Mouse (Mus musculus) CD8-positive naive resting alpha-beta T cell, adult 57 days (primary cell): ENCODE data around the gene Fam166b. TPM values are rescaled to one million over a fixed set of nuclear protein-coding genes. Genes with fewer than 3 reads are reported as not detected.

Experiments
- total RNA-seq: library from RNA; stranded (reverse); gene quantifications from one replicate; pipeline ENCODE4 v1.2.4, GENCODE M21; 2023

Gene Fam166b
- not detected for total RNA-seq

DNA sequence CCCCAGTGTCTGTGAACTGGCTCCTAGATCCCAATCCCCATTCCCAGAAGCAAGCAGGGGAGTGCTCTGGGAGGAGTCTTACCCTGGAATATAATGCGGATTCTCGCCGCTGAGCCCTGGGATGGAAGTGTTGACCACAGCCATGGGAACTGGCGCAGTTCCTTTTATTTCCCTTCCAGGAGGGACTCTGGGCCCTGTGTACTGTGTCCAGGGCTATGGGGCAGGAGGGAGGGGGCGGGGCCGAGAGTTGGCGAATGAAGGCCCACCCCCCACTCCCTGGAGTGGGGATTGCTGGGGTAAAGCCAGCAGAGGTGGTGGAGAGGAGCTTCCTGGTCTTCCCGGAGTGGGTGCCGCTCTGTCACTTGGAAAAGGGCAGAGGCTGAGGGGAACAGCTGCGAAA is at the start of gene Fam166b:
Gene Fam166b, minus strand, starts transcription at position 189 of the 400 bp plus-strand sequence.

DNA sequence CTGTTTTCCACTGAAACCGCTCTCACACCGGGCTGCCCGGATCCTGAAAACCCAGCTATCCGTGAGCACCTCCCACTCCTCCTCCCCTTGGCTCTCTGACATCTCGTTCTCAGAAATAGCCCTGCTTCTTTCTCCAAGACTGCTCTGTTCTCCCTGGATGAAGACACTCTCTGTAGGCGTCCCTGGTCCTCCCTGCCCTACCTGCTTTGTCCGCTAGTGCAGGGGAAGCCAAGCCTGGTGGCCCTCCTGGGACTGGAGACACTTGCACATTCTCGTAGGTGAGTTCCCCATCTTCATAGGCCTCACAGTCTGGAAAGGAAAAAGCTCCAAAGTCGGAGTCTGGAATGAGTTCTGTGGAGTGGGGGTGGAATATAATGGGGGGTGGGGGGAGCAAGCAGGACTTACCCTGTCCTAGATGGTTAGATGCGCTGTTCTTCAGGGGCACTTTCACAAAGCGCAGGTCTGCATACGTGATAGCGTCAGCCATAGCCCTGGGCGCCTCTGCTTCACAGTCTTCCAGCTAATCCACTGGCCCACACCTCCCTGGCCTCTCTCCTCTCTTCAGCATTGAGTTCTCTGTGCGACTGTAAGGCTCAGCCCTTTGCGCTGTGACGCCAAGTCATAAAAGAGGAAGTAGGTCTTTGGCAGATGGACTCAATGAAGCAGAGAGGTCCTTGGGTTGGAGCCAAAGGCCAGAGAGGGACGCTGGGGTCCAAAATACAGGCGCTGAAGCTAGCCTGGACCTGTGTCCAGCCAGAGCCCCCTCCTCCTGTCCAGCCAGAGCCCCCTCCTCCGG is 25.3 kb upstream of the Fam166b start, which contains the start of gene Cd72:
Gene Cd72, minus strand, starts transcription at position 588 of the 796 bp plus-strand sequence.

DNA sequence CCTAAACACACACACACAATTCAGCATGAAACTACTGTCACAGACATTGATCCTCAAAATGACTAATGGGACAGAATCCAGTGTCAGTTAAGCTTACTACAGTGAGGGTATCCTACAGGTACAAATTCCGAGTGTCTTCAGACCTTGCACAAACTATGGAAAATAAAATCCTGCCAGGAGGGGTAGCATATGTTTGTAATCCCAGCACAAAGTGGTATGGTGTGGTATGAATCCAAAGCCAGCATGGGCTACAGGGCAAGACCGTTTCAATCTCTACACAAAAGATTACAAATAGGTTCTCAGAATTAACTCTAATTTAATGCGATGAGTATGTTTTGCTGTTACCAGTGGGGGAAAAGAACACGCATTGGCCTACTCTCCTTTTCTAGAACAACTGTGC is 12.7 kb upstream of the Fam166b start, which contains the start of gene Tesk1:
Gene Tesk1, plus strand, starts transcription at position 301 of the 400 bp plus-strand sequence.

DNA sequence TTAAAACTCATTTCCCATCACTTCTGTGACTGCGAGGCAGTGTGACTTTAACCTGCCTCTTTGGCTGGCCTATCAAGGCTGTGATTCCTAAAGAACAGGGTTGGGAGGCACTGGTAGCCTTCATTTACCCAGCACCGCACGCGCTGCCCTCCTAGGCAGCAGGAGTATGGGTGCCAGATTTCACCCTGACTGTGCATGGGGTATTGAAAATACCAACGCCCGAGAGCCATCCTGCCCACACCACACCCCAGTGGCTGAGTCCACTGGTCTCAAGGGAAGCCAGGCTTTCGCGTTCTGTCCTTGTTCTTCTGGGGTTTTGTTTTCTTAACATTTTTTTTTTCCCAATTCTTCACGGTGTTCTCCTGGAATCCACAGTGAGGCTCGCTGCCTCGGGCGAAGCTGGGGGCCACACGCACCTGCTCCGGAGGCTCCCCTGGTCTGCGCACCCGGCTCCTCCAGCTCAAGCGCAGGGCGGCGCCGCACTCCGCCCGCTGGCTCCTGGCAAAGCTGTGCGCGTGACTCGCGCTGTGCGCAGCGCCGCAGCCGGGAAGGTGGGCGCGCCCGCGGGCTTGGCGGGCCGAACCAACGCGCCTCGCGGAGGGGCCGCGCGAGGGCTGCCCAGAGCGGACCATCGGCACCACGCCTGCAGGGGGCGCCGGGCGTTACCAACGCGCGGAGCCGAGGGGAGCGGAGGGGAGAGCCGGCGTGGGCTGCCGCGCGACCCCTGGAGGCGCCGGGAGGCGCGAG is 47.4 kb downstream of the Fam166b start, which contains the start of gene Rusc2:
Gene Rusc2, plus strand, starts transcription at position 572 of the 747 bp plus-strand sequence.

Other genes starting within 250 kb of the Fam166b start
- not detected for gene Atp8b5, start 162.0 kb downstream of the Fam166b start, total RNA-seq
- not detected for gene Rusc2, start 47.2 kb downstream of the Fam166b start, total RNA-seq
- gene Tesk1, start 12.8 kb upstream of the Fam166b start, total RNA-seq: 39.7 TPM
- 73.2 TPM for gene Cd72, start 25.5 kb upstream of the Fam166b start, total RNA-seq
- gene Sit1, start 54.6 kb upstream of the Fam166b start, total RNA-seq: 52.7 TPM
- 26.8 TPM for gene Ccdc107, start 63.8 kb upstream of the Fam166b start, total RNA-seq
- not detected for gene Arhgef39, start 70.6 kb upstream of the Fam166b start, total RNA-seq
- gene Car9, start 77.8 kb upstream of the Fam166b start, total RNA-seq: not detected
- not detected for gene Tpm2, start 94.6 kb upstream of the Fam166b start, total RNA-seq
- gene Creb3, start 133.2 kb upstream of the Fam166b start, total RNA-seq: 59.4 TPM
- gene Tln1, start 133.6 kb upstream of the Fam166b start, total RNA-seq: 286 TPM
- 54.6 TPM for gene Rgp1, start 149.6 kb upstream of the Fam166b start, total RNA-seq
- 29.9 TPM for gene Gba2, start 149.7 kb upstream of the Fam166b start, total RNA-seq
- not detected for gene Msmp, start 155.4 kb upstream of the Fam166b start, total RNA-seq
- 0.24 TPM for gene Npr2, start 202.8 kb upstream of the Fam166b start, total RNA-seq
- gene Spag8, start 224.5 kb upstream of the Fam166b start, total RNA-seq: not detected
- 16.0 TPM for gene Hint2, start 227.3 kb upstream of the Fam166b start, total RNA-seq
- 2.0 TPM for gene Tmem8b, start 239.8 kb upstream of the Fam166b start, total RNA-seq
- gene Fam221b, start 240.0 kb upstream of the Fam166b start, total RNA-seq: not detected